Mouse (Mus musculus) thymus, postnatal 36 days (tissue): ENCODE results near the gene Kcnn3.
A peak's percentile ranks its signal among the peaks of the same experiment; 100 is the strongest.

Experiments
- DNase-seq, 2 experiments: peaks; one replicate each; pipeline ENCODE4 v3.0.0; 2022; ENCODE audit warnings: mixed read lengths in 2 of 2

Kcnn3 gene

DNA sequence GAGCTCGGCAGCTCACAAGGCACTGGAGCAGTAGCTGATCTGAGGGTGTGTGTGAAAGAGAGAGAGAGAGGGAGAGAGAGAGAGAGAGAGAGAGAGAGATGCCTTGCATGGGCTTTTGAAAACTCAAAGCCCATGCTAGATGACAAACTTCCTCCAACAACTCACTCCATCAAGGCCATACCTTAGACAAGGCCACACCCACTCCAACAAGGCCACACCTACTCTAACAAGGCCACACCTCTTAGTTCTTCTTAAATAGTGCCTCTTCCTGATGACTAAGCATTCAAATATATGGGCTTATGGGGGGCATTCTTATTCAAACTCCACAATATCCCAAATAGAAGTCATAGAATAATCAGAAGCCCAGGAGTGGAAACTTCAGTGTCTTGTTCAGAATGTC is 49.1 kb downstream of the Kcnn3 start:
- no peak for DNase-seq

DNA sequence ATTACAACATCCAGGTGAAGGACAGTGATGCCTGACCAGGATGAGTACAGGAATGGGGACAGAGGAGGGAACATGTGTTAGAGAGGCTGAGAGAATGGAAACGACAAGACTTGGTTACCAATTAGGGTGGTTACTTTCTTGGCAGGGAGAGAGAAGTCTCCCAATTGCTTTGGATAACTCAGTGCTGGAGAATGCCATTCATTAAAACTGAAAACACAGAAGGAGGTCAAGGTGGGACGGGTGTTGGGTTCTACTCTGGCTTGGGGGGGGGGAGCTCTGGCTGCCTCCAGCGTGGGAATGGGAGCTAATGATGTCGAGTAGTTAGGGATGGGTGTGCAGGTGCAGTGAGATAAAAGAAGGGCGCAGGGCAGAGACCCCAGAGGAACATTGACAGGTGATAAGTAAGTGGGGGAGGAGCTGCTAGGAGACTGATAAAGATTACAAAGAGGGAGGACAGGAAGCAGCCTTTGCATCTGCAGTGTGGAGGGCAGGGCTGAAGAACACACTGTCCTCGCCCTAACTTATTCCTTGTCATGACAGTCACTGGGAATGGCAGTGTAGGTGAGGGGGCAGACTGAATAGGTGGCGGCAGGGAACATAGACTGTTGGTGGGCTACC is 49.9 kb downstream of the Kcnn3 start:
- DNase-seq = no peak

DNA sequence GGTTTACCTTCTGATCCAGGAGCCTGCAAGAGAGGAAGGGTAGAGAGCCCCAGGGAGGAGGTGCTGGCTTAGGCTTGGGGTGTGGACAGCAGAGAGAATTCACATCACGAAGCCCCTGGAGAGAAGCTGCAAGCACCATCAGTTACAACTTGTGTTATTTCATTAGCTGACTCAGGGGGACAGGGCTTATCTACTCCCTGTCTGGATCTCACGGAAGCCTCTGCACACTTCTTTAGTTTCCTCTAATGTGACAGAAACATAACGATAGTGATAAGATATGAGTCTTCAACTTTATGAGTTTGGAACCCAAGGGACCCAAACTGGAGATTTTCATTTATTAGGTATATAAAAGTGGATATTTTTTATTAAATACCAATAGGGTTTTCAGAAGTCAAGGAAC is 50.4 kb downstream of the Kcnn3 start:
- DNase-seq = no peak

DNA sequence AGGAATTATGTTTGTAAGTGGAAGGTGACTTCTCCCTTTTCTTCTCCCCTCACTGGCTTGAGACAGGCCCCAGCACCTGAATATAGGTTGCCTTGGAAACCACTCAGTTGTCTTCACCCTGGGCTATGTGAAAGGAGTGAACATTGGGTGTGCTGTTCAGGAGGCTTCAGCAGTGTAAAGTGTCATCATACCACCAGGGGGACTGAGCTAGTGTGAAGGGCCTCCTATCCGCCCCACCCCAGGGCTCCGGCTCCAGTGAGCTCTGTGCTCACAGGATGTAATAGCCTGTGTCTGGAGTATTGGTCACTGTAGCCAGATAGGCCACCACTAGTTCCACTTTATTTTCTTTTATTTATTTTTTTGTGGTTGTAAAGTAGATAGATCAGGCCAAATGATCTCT is 54.3 kb downstream of the Kcnn3 start:
- peak in 1 of 2 experiments; percentile 19 for DNase-seq

DNA sequence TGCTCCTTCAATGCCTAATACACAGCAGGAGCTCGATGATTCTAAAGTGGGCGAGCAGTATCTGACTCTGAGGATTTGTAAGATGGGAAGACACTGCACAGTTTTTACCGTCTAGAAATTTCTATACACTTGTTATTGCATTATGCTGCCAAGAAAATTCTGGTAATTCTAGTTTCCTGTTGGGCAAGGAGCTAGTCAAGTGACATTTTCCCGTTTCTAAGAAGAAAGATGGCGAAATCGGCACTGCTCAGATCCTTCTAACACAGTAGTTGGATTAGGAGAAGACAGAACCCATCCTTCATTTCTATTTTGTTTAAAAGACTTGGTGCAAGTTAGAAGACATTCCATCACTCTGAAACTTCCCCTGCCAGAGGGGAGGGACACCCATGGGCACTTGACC is 56.4 kb downstream of the Kcnn3 start:
- DNase-seq = no peak

DNA sequence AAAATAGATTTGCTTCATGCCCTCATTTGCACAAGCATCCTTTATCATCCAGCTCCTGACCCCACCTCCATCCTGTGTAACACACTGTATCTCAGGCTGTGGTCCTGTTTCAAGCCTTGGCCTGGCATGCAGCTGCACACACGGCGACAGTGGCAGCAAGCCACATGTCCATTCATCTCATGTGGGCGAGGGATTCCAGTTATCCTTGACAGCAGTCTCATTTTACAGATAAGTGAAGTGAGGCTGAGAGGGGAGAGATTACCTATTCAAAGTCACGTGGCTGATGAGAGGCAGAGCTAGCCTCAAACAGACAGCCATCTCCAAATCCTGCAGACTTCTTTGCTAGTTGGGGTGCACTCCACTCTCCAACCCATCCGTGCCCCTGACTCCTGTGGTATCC is 57.2 kb downstream of the Kcnn3 start:
- no peak for DNase-seq

DNA sequence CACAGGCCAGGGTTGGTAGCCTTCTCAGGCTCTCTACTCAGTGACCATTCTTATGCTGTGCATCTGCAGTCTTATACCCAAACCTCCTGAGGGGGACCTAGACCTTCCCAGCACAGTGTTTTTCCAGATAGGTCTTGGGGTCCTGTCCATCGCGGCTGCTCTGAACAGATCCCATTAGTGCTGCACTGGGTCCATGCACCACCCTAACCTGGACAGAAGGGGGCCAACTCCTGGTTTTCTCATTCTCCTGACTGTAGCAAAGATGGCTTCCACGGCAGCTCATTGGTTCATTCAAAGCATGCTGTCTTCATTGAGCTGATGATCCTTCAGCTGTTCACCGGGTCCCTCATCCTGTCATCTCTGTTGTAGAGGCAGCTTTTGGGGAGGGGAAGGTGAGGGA is 58.1 kb downstream of the Kcnn3 start:
- DNase-seq = peak; percentile 4 to 8

DNA sequence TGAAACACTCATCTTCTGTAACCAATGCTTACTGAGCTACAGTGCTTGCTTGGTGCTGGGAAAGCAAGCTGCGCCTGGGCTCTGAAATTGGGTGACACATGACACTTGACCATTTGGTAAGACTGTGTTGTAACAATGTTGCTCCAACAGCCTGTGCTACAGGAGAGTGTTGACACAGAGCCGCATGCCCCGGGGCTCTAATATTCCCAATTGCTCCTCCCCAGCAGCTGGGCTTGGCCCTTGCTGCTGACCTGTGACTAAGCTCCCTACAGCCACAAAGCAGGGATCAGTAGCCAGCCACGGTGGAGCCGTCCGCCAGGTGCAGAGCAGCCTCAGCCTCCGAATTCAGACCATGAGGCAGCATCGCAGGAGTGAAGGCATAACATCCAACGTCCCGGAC is 58.8 kb downstream of the Kcnn3 start:
- DNase-seq = no peak

DNA sequence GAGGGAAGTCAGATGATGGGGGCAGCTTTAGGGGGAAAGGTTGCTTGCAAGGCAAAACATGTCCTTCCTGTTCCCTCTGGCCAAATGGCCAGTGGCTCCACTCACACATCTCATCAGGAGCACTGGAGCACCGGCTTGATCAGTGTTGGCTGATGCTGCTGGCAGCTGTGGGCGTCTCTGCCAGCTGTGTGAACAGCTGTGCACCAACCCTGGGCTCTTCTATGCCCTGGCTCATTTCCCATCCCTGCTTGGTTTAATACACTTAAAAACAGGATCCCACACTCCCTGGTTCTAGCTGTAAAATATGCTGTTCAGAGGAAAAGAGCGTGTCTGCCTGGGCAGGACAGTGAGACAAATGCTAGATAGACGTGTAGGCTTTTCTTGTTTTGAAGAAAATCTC is 64.3 kb downstream of the Kcnn3 start:
- DNase-seq = no peak

DNA sequence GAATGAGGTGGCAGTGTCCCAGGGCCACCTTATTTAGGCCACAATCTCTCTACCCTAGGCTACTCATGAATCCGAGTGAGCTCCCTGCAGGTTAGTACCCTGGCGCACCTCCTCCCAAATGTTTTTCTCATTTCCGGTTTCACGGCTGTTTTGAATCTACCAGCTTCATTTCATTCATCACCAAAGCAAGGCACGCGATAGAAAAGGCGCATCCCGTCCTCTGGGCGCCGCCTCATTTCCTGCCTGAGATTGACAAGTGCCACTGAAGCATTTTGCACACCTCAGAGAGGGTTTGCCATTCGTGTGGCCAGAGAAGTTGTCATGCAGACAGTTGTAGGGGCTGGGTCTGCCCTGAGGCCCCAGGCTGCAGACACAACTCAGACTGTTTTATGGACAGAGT is 68.5 kb downstream of the Kcnn3 start:
- DNase-seq = peak; percentile 50 to 66

DNA sequence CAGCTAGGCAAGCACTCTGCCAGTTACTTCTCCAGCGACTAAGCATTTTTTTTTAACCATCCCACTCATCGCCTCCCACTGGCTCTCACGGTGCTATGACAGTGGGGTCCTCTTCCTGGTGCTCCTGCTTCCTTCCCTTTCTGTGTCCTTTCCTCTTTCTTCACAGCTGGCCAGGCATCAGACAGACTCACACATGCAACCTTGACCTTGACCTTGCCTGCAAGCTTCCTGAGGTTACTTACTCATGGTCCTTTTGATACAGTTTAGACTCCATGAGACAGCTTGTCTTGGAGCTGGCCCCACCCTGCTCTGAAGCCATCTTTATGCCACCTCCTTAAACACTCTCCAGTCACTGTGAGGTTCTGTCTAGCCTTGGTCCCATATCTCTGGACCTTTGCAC is 69.4 kb downstream of the Kcnn3 start:
- no peak for DNase-seq

DNA sequence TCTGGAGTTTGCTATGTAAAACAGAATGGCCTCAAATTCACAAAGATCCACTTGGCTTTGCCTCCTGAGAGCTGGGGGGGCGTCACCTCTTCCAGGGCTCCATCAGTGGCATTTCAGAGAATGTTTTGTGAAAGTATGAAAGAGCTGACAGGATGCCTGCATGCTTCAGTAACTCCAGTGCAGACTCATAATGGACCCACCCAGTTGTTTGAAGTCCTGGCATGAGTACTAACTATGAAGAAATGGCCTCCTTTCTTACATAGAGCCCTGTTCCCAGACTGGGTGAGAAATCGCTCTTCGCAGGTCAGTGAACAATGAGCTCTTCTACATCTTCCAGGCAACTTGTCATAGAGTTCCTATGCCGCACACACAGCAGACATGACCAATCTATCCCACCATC is 70.4 kb downstream of the Kcnn3 start:
- DNase-seq = no peak

DNA sequence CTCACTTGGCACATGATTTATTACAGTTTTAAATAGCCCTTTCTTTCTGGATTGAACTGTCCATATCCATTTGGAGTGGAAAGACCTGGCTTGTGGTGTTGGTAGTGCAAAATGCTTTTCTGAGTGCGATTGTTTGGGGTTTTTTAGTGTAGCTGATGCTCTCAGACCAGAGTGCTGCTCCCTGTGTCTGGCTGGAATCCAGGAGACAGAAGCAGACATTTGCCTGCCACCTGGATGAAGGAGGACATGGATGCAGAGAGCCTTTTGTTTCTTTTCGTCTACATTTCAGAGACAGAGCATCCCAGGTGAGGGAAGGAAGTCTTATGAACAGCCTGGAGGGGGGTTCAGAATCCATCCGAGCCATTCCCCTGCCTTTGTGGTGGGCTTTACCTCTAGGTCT is 71.5 kb downstream of the Kcnn3 start:
- no peak for DNase-seq

DNA sequence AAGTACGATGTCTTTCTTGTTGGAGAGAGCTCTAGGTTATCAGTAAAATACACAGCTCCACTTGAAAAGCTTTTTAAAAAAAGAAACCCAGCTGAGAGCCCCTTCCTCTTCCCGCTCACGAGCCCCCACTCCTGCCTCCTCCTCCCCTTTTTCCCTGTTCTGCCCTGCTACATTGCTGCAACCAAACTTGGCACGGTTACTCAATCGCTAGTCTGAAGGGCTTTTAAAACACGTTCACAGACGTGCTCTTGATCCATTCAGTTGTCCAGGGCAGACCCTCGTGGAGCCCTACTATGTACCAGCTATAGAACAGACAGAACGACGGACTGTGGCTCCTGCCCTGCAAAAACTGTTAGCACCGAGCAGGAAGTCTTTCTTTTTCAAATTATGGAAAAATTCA is 72.8 kb downstream of the Kcnn3 start:
- no peak for DNase-seq

DNA sequence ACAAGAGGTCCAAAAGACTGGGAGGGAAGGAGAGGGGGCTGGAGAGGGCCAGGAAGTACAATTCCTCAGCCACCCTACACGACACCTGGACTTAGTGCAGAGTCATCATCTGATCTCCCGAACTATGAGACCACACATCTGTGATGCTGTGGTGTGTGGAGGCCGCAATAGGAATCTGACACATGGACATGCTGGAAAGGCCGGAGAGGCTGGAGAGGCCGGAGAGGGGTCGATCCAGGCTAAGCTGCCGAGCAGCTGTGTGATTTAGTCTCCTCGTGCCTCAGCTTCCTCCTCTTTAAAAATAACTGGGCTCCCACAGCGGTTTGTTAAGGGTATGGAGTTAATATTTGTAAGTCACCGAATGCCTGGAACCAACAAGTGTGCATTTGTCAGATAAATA is 73.6 kb downstream of the Kcnn3 start:
- DNase-seq = no peak

DNA sequence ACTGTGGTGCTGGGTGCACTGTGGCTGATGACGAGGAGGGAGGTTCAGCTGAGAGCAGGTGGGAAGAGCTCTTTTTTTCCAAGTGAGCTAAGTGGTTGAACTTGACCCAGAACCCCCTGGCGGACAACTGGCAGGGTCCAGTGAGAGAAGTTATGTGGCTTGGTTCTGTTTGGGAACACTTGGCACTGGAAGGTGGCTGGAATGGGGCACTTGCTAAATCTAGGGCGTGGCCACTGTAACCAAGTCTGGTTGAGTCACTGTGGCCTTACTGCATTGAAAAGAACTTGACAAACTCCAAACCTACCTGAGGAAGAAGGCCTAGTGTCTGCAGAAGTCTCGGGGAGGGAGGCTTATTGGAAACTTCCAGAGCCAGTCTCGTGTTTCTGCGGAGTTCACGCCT is 78.4 kb downstream of the Kcnn3 start:
- DNase-seq = no peak

DNA sequence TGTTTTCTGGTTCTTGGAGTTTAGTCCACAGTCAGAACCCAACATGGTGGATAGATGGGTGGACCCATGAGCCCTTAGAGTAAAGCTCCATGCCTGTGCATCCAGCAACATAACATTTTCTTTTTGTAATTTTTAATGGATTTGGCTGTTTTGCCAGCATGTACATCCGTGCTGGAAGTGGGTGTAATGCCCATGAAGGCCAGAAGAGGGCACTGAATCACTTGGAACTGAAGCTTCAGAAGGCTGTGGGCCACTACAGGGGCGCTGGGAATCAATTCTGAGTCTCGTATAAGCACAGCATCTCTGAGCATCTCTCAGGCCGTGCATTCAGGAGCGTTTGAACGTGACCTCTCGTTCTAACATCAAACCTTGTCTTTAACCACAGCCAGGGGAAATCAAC is 79.0 kb downstream of the Kcnn3 start:
- DNase-seq = no peak

DNA sequence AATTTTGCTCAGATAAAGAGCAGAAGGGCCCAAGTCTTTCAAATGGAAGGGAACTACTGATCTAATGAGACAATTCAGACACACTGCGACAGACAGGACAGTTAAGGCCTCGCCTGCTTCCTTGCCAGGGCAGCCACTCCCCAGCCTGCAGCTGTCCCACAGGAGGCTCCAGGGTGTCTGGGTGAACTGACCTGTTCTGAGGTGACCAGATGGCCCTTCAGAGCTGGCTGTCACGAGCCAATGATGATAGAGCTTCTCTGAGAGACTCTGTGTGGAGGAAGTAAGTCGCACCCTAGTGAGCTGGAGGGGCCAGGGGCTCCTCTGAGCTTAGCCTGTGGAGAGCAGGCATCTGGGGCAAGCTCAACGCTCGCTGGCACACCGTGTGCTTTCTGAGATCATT is 81.1 kb downstream of the Kcnn3 start:
- DNase-seq = no peak

DNA sequence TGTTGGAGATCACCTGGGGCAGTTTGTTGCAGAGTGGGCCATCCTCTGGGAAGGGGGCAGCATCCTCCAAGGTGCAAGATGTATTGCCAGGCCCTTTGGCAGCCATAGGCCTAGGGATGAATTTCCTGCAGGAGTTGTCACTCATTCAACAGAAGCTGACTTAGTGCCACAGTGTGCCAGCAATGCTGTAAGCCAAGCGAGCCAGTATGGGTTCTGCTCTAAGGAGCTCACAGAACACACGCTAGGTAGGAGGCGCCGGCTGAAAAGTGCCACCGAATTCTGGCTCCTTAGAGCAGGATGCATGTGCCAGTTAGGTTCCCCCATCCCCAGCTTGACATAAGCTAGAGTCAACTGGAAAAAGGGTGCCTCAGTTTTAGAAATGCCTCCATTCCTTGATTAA is 83.3 kb downstream of the Kcnn3 start:
- DNase-seq = no peak

DNA sequence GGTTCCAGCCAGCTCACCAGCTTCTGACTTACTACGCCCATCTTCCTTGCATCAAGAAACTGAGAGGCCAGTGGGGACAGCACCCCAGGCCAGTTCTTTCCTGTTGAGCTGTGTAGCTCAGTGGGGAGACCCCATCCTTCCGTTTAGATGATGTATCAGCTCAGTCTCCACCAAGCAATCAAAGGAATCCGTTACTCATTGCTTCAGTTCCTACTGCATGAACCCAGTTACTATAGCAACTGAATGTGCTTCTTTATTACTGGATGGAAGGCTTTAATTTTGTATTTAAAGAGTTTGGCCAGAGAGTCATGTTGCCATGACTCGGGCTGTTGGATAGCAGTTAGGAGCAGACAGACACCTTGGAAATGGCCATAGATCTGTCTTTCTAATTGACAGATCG is 85.3 kb downstream of the Kcnn3 start:
- DNase-seq = no peak

DNA sequence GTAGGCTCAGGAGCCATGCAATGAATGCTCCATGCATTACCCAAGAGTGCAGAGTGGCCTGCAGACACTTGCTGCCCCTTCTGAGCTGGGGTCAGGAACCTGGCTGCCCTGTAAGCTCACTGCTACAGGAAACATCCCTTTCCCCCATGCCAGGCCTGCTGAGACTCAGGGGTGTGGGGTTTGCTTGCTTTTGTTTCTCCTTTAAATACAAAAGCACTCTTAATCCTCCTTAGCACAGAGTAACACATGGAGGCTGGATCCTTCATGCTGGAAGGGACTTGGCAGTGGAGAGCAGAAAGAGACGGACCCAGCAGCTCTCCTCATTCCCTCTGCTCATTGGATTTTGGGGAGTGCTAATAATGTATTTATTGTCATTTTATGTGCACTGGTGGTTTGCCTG is 87.4 kb downstream of the Kcnn3 start:
- no peak for DNase-seq

DNA sequence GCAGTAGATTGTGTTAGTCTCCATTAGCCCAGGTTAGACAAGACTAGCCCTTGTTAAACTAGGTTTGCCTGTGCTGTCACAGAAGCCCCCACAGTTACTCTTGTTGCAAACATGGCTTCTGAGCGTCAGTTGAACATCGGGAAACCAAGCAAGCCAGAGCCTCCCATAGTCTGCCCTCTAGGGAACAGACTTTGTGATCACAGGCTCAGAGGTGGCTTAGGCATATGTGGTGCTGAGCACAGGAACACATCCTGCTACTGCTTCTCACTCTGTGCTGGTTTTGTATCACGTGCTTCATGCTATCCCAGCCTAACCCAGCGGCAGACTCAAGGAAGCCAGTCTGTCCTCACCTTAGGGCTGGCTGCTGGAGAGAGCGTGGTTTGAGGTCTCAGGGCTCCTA is 92.1 kb downstream of the Kcnn3 start:
- DNase-seq = peak; percentile 34 to 48

DNA sequence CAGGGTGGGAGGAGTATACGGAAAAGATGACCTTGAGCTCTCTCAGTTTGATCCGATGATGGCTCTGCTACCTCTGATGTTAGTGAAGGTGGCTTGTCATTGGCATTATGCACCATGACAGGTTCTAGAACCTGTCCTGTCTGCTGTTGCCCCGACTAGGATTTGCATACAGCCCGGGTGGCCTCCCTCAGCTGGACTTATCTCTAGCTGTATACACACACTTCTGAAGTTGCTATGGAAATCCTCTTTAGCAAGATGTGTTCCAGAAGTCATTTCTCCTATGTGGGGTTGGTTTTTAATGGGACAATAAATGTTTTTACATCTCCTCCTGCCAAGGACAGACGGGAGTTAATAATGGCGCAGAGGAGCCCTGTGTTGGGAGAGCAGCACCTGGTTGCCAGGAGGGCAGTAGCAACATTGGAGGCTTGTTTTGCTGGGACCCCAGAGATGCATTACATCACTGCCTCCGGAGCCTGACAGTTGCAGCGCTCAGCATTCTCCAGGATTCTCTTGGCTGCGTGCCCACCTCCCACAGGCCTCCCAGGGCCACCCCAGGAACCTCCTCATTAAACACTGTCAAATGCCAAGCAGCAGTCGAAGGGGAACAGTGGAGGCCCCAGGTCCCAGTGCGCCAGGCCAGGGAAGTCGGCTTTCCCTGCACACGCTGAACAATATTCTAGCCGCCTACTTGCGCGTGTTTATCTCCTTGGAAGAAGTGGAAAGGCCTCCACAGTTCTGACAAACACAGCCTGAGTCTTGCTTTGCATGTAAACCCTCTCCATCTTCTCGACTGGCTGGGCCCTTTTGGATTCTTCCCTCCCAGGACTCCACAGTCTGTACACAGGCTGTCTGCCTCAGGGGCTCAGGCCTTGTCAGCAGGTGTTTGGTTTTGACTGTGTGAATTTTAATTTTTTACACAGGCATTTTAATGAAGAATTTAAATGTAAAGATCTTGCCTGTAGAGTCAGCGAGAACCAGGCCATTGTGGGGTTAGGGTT is 93.9 kb downstream of the Kcnn3 start:
- DNase-seq = no peak

DNA sequence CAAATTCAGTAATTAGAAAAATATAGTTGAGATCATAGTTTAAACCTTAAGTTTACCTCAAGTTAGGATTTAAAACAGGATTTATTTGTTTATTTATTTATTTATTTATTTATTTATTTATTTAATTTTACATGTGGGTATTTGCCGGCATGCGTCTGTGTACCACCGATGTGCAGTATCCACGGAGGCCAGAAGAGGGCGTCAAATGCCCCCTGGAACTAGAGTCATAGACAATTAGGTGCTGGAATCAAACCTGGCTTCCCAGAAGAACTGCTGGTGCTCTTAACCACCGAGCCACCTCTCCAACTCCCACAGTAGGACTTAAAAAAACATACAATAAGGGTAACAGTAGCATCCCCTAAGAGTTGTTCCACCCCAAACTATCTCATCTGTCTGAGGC is 96.9 kb downstream of the Kcnn3 start:
- DNase-seq = no peak

DNA sequence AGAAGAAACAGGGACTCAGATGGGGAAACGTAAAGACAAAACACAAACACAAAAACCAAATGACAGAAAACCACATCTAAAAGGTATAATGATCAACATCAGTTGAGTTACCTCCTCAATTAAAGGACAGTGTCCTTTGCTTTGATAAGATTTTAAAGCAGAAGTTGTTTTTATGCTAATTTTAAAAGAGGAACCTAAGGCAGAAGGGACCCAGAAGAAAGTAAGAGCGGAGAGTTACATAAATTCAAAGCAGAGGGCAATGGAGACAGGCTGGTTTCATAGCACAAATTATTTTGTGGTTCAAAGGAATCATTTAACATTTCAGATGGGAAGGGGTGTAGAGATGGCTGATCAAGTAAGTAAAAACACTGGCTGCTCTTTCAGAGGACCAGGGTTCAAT is 97.4 kb downstream of the Kcnn3 start:
- DNase-seq = no peak
